Mouse (Mus musculus) limb, embryonic 15.5 days (tissue): ENCODE data around the gene Mdc1. TPM values are rescaled to one million over a fixed set of nuclear protein-coding genes. Genes with fewer than 3 reads are reported as not detected.
"Not testable (repeated sequence)": the region's sequence is repeated elsewhere in the genome, so short reads cannot be mapped to it uniquely, and the experiment has no call there.

ENCODE experiments used
- ATAC-seq: fragments of 200-750 bp; cut with Nextera tagmentation; 2 replicates; pipeline ENCODE4 v1.8.0; 2017; ENCODE audit warnings: low read depth, moderate TSS enrichment; ENCODE audit not compliant: insufficient number of reproducible peaks, low FRiP score, low TSS enrichment
- H3K27ac ChIP-seq: fragments of 300-500 bp; sonication (generic); 2 replicates; pipeline ENCODE4 v1.5.1; 2015; ENCODE audit warnings: moderate library complexity, mild to moderate bottlenecking, inconsistent platforms
- H3K27me3 ChIP-seq: fragments of 300-500 bp; sonication (generic); 2 replicates; pipeline ENCODE4 v1.6.1; 2015; ENCODE audit warnings: inconsistent platforms
- H3K36me3 ChIP-seq: fragments of 300-500 bp; sonication (generic); 2 replicates; pipeline ENCODE4 v1.6.1; 2015; ENCODE audit warnings: inconsistent platforms
- H3K4me1 ChIP-seq: fragments of 300-500 bp; sonication (generic); 2 replicates; pipeline ENCODE4 v1.6.1; 2015; ENCODE audit warnings: inconsistent platforms
- H3K4me2 ChIP-seq: fragments of 300-500 bp; sonication (generic); 2 replicates; pipeline ENCODE4 v1.6.1; 2015; ENCODE audit warnings: mild to moderate bottlenecking, inconsistent platforms
- H3K4me3 ChIP-seq: fragments of 300-500 bp; sonication (generic); 2 replicates; pipeline ENCODE4 v1.5.1; 2015; ENCODE audit warnings: mild to moderate bottlenecking, inconsistent platforms
- H3K9ac ChIP-seq: fragments of 300-500 bp; sonication (generic); 2 replicates; pipeline ENCODE4 v1.6.1; 2015; ENCODE audit warnings: inconsistent platforms
- H3K9me3 ChIP-seq: fragments of 300-500 bp; sonication (generic); 2 replicates; pipeline ENCODE4 v1.6.1; 2016; ENCODE audit warnings: inconsistent platforms
- WGBS: fragments of 180-500 bp; shearing (Covaris S2); methylation state at CpG from one replicate; pipeline ENCODE4 v1.1.7; 2015; 5-methylcytosine and 5-hydroxymethylcytosine counted together
- polyA plus RNA-seq: library from polyadenylated mRNA; unstranded; fragments of >200 nt; fragmentation: Nextera tagmentation; extraction: Ambion mirVana; gene quantifications from 2 replicates; pipeline ENCODE4 v1.2.1, GENCODE M21; 2015

Mdc1 gene
- polyA plus RNA-seq, 1 experiment from 2014 or later, result 15.0 TPM

DNA sequence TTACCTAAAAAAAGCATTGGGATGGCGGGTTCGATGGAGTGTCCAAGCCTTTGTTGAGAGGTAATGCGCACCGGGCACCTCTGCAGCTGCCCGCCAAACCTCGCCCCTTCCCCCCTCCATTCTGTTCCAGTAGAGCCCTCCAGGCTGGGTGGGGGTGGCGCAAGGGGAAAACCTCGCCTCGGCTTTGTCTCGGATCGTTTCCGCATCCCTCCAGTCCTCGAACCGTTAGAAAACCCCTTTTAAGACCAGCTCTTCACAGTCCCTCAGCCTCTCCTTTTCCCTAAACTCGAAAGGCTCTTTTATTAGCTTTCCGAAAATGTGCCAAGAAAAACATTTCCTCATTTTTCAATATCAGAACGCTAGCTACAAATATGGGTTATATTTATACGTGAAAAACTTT, 3.8 kb upstream of the Mdc1 start:
- no peaks in the 10 kb centered on the region for H3K27me3 ChIP-seq
- peak overlapping the region; percentile 63 for H3K4me3 ChIP-seq
- peak overlapping the region; percentile 95 for H3K27ac ChIP-seq
- H3K9ac ChIP-seq, result peak overlapping the region; percentile 79
- under 1% methylated on average over 18 of the region's 18 CpGs for WGBS
- peaks cover 43% of the 10 kb centered on the region for H3K36me3 ChIP-seq
- peak overlapping the region; percentile 71 for H3K4me2 ChIP-seq
- no peaks in the 10 kb centered on the region for H3K9me3 ChIP-seq
- H3K4me1 ChIP-seq, result peaks cover 44% of the 10 kb centered on the region
- ATAC-seq, result no peak

DNA sequence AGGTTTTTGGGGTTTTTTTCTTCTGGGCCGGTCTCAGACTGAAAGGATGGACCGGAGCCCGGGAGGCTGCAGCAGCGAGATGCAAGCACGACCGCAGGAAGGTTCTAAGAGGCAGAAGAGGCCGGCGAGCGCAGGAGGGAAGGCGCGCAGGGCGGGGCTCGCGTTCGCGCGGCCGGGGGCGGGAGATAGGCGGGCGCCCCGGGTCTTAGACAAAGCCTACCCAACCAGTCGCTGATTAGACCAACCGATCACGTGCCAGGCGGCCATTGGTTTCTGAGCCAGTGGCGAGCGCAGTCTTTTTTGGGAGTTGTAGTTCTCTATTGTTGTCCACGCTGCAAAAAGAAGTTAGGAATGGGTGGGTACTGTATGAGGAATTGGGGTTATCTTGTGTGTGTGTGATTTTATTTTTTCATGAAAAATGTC, 3.2 kb upstream of the Mdc1 start, which contains the start of gene Tubb5:
TSS of gene Tubb5 (minus strand) at position 185 of the 423 bp plus-strand sequence.
- ATAC-seq, result peak; percentile 82
- H3K4me1 ChIP-seq, result peaks cover 46% of the 10 kb centered on the region
- peak within 1 kb of the TSS; percentile 95 for H3K27ac ChIP-seq
- no peaks in the 10 kb centered on the region for H3K9me3 ChIP-seq
- no peaks in the 10 kb centered on the region for H3K27me3 ChIP-seq
- H3K9ac ChIP-seq, result peak within 1 kb of the TSS; percentile 79
- under 1% methylated on average over 29 of the region's 29 CpGs for WGBS
- peak within 1 kb of the TSS; percentile 63 for H3K4me3 ChIP-seq
- peak within 1 kb of the TSS; percentile 71 for H3K4me2 ChIP-seq
- peaks cover 36% of the 10 kb centered on the region for H3K36me3 ChIP-seq

DNA sequence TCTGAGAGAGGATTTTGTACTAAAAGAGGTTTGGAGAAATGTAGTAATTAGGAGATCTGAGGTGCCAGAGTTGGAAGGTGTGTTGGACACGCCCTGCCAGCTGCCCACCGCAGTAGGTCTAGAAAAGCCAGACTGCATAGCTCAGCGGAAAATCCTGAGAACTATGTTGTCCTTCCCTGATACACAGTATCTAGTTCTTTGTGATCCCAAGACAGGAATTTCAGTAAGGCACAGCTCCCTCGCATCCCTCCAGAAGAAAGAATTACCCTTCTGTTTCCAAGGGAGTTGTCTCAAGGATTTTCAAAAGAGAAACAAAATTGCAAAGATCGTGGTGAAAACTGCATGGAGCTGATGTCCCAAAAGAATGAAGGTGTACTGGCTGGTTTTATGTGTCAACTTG, 2.7 kb upstream of the Mdc1 start:
- peaks cover 43% of the 10 kb centered on the region for H3K4me1 ChIP-seq
- 1% methylated on average over 5 of the region's 5 CpGs for WGBS
- H3K36me3 ChIP-seq, result peaks cover 32% of the 10 kb centered on the region
- no peaks in the 10 kb centered on the region for H3K9me3 ChIP-seq
- H3K27ac ChIP-seq, result peak overlapping the region; percentile 95
- no peak for ATAC-seq
- peak overlapping the region; percentile 21 for H3K9ac ChIP-seq
- H3K4me3 ChIP-seq, result peak overlapping the region; percentile 63
- peak overlapping the region; percentile 42 for H3K4me2 ChIP-seq
- H3K27me3 ChIP-seq, result no peaks in the 10 kb centered on the region

DNA sequence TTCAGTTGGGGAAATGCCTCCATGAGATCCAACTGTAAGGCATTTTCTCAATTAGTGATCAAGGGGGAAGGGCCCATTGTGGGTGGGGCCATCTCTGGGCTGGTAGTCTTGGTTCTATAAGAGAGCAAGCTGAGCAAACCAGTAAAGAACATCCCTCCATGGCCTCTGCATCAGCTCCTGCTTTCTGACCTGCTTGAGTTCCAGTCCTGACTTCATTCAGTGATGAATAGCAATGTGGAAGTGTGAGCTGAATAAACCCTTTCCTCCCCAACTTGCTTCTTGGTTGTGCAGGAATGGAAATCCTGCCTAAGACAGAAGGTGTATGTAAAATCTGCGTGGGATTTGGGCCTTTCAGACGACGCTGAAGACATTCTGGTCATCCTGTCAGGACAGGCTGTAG, 2.3 kb upstream of the Mdc1 start:
- Histone ChIP-seq H3K4me3 (peak overlapping the region; percentile 63), H3K4me1 (peaks cover 39% of the 10 kb centered on the region)

DNA sequence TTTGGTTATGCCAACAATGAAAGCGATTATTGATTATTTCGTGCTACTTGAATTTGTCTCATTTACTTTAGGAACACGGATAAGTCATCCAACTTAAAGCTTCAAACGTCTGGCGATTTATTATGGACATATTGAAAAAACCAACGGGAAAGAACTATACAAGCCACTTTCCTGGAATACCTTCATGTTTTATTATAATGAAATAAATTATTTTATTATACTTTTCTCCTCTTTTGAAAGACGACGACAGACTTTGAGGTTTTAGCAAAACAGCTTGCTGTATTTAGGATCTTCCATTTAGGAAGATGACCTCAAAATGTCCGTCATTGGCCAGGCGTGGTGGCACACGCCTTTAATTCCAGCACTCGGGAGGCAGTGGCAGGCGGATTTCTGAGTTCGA, 754 bp upstream of the Mdc1 start:
- Histone ChIP-seq H3K4me2 (peak overlapping the region; percentile 37), H3K4me1 (peaks cover 24% of the 10 kb centered on the region), H3K9me3 (no peaks in the 10 kb centered on the region), H3K27ac (no peak overlapping the region), H3K27me3 (no peaks in the 10 kb centered on the region), H3K9ac (no peak overlapping the region), H3K4me3 (peak overlapping the region; percentile 41), H3K36me3 (peaks cover 24% of the 10 kb centered on the region)
- ATAC-seq, result no peak
- 53% methylated on average over 14 of the region's 14 CpGs for WGBS

More for the DNA sequence above, 2.3 kb upstream of the Mdc1 start:
- not testable (repeated sequence) for H3K27me3 ChIP-seq, ATAC-seq, H3K9me3 ChIP-seq, H3K9ac ChIP-seq
- WGBS, result 45% methylated on average over 3 of the region's 3 CpGs
- Histone ChIP-seq H3K36me3 (peaks cover 27% of the 10 kb centered on the region), H3K27ac (peak overlapping the region; percentile 95), H3K4me2 (peak overlapping the region; percentile 42)

- H3K4me1 ChIP-seq, result peaks cover 15% of the 10 kb centered on the region
- H3K4me3 ChIP-seq, result peak overlapping the region; percentile 60
- H3K27ac ChIP-seq, result peak overlapping the region; percentile 87
- 20% methylated on average over 11 of the region's 11 CpGs for WGBS
- peaks cover 26% of the 10 kb centered on the region for H3K36me3 ChIP-seq
- peak overlapping the region; percentile 50; the same call in 1 of the 2 replicates for H3K9ac ChIP-seq
- H3K27me3 ChIP-seq, result no peaks in the 10 kb centered on the region
- H3K4me2 ChIP-seq, result peak overlapping the region; percentile 56
- ATAC-seq, result no peak
- no peaks in the 10 kb centered on the region for H3K9me3 ChIP-seq
Measured at GRCm38 (mm10) chr17:35842006-35842405, 691 bp downstream of the Mdc1 start.

GRCm38 (mm10) chr17:35843514-35843913, 2.2 kb downstream of the Mdc1 start:
- no peak overlapping the region for H3K9ac ChIP-seq
- no peak for ATAC-seq
- 96% methylated on average over 3 of the region's 3 CpGs for WGBS
- no peaks in the 10 kb centered on the region for H3K9me3 ChIP-seq
- no peaks in the 10 kb centered on the region for H3K27me3 ChIP-seq
- H3K4me3 ChIP-seq, result no peak overlapping the region
- H3K4me2 ChIP-seq, result no peak overlapping the region
- H3K27ac ChIP-seq, result no peak overlapping the region
- H3K36me3 ChIP-seq, result peaks cover 41% of the 10 kb centered on the region
- H3K4me1 ChIP-seq, result peaks cover 15% of the 10 kb centered on the region

GRCm38 (mm10) chr17:35848112-35848511, 6.8 kb downstream of the Mdc1 start:
- peak; percentile 23; the same call in 1 of the 2 replicates for ATAC-seq
- H3K9ac ChIP-seq, result no peak overlapping the region
- no peaks in the 10 kb centered on the region for H3K4me1 ChIP-seq
- H3K27me3 ChIP-seq, result no peaks in the 10 kb centered on the region
- 58% methylated on average over 1 of the region's 1 CpGs for WGBS
- H3K4me2 ChIP-seq, result no peak overlapping the region
- no peak overlapping the region for H3K27ac ChIP-seq
- H3K36me3 ChIP-seq, result peaks cover 83% of the 10 kb centered on the region
- no peak overlapping the region for H3K4me3 ChIP-seq
- no peaks in the 10 kb centered on the region for H3K9me3 ChIP-seq

- WGBS, result 97% methylated on average over 3 of the region's 3 CpGs
- ATAC-seq, result no peak
- Histone ChIP-seq H3K27me3 (no peaks in the 10 kb centered on the region), H3K9me3 (no peaks in the 10 kb centered on the region), H3K4me3 (no peak overlapping the region), H3K4me2 (no peak overlapping the region), H3K27ac (no peak overlapping the region), H3K9ac (no peak overlapping the region), H3K4me1 (no peaks in the 10 kb centered on the region), H3K36me3 (peaks cover 88% of the 10 kb centered on the region)
Measured at GRCm38 (mm10) chr17:35850974-35851373, 9.7 kb downstream of the Mdc1 start.

DNA sequence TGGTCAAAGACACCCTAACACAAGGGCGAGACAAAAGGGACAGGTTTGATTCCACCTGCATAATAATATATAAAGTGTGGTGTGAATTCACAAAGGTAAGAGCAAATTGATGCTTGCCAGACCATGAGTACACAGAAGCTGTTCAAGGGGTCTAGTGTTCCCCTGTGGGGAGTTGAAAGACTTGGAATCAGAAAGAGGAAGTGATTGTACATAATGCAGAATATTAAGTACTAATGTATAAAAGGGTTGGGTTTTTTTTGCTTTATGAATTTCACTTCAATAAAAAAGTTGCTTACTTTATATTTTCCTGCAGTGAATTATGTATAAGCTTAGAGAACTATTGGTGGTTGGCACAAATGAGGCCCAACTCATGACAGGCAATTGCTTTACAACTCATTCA, 18.1 kb downstream of the Mdc1 start:
- Histone ChIP-seq H3K36me3 (peaks cover 38% of the 10 kb centered on the region), H3K9me3 (no peaks in the 10 kb centered on the region), H3K4me3 (no peak overlapping the region), H3K27ac (no peak overlapping the region), H3K27me3 (no peaks in the 10 kb centered on the region), H3K4me2 (no peak overlapping the region), H3K9ac (no peak overlapping the region), H3K4me1 (peaks cover 10% of the 10 kb centered on the region; the same call in 1 of the 2 replicates)
- WGBS, result 91% methylated on average over 1 of the region's 1 CpGs
- ATAC-seq, result no peak

- no peak overlapping the region for H3K4me3 ChIP-seq
- WGBS, result 73% methylated on average over 2 of the region's 2 CpGs
- peaks cover 34% of the 10 kb centered on the region for H3K36me3 ChIP-seq
- no peak overlapping the region for H3K9ac ChIP-seq
- H3K9me3 ChIP-seq, result no peaks in the 10 kb centered on the region
- H3K4me2 ChIP-seq, result no peak overlapping the region
- ATAC-seq, result no peak
- peaks cover 14% of the 10 kb centered on the region for H3K4me1 ChIP-seq
- no peak overlapping the region for H3K27ac ChIP-seq
- no peaks in the 10 kb centered on the region for H3K27me3 ChIP-seq
Measured at GRCm38 (mm10) chr17:35859835-35860234, 18.5 kb downstream of the Mdc1 start.

DNA sequence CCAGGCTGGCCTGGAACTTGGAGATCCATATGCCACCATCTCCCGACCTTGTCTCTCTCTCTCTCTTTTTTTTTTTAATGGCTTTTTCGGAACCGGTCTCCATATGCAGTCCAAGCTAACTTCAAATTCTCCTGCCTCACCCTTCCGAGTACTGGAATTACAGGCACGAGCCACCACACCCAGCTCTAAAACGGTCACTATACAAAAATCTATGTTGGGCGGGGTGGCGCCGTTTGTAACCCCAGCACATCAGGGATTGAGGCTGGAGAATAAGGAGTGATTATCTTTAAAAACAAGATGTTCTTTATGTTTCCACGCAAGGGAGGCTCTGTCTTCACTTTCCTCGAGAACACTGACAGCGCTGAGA, 19.5 kb downstream of the Mdc1 start:
- no peaks in the 10 kb centered on the region for H3K9me3 ChIP-seq
- H3K27me3 ChIP-seq, result no peaks in the 10 kb centered on the region
- H3K4me1 ChIP-seq, result peaks cover 19% of the 10 kb centered on the region
- peaks cover 30% of the 10 kb centered on the region for H3K36me3 ChIP-seq
- peak overlapping the region; percentile 61 for H3K4me2 ChIP-seq
- H3K4me3 ChIP-seq, result peak overlapping the region; percentile 69
- H3K27ac ChIP-seq, result peak overlapping the region; percentile 97
- H3K9ac ChIP-seq, result peak overlapping the region; percentile 76; the same call in 1 of the 2 replicates
- 4% methylated on average over 12 of the region's 12 CpGs for WGBS
- 0 out of 2 replicates have a peak, but pooled peaks have one; percentile 8 for ATAC-seq
